Mouse (Mus musculus) forebrain, postnatal 0 days (tissue): ENCODE measurements around the gene Slmap. TPM values are rescaled to one million over a fixed set of nuclear protein-coding genes. Genes with fewer than 3 reads are reported as not detected.
"Not testable (repeated sequence)": the region's sequence is repeated elsewhere in the genome, so short reads cannot be mapped to it uniquely, and the experiment has no call there.

Experiments used
- ATAC-seq: fragments of 200-750 bp; cut with Nextera tagmentation; 2 replicates; pipeline ENCODE4 v1.8.0; 2017; ENCODE audit warnings: mild to moderate bottlenecking, moderate library complexity
- DNase-seq: peaks from one replicate; pipeline ENCODE4 v3.0.0-alpha.2; 2015
- H3K27ac ChIP-seq: fragments of 300-500 bp; sonication (generic); 2 replicates; pipeline ENCODE4 v1.5.1; 2014; ENCODE audit warnings: low read depth, mild to moderate bottlenecking, antibody characterized with exemption, low read length, moderate library complexity, mixed read lengths
- H3K27me3 ChIP-seq: fragments of 300-500 bp; sonication (generic); 2 replicates; pipeline ENCODE4 v1.6.1; 2014; ENCODE audit warnings: mild to moderate bottlenecking, low read length, mixed read lengths; ENCODE audit not compliant: insufficient read depth
- H3K36me3 ChIP-seq: fragments of 300-500 bp; sonication (generic); 2 replicates; pipeline ENCODE4 v1.6.1; 2014; ENCODE audit warnings: mild to moderate bottlenecking, moderate library complexity; ENCODE audit not compliant: insufficient read depth
- H3K4me1 ChIP-seq: fragments of 300-500 bp; sonication (generic); 2 replicates; pipeline ENCODE4 v1.6.1; 2014; ENCODE audit warnings: antibody characterized with exemption; ENCODE audit not compliant: insufficient read depth
- H3K4me2 ChIP-seq: fragments of 300-500 bp; sonication (generic); 2 replicates; pipeline ENCODE4 v1.6.1; 2014; ENCODE audit warnings: low read depth, mild to moderate bottlenecking, moderate library complexity
- H3K4me3 ChIP-seq: fragments of 300-500 bp; sonication (generic); 2 replicates; pipeline ENCODE4 v1.5.1; 2014; ENCODE audit warnings: low read depth, low read length, mixed read lengths
- H3K9ac ChIP-seq: fragments of 300-500 bp; sonication (generic); 2 replicates; pipeline ENCODE4 v1.6.1; 2014; ENCODE audit warnings: mild to moderate bottlenecking
- H3K9me3 ChIP-seq: fragments of 300-500 bp; sonication (generic); 2 replicates; pipeline ENCODE4 v1.6.1; 2016; ENCODE audit warnings: low read length
- CTCF ChIP-seq: sonication (generic); IDR thresholded peaks from 2 replicates; pipeline ENCODE4 v1.5.1; 2016; ENCODE audit warnings: antibody characterized with exemption, control low read depth, low read depth
- WGBS: fragments of 180-500 bp; shearing (Covaris S2); extraction: QIAGEN DNeasy Blood & Tissue Kit; methylation state at CpG from one replicate; pipeline ENCODE4 v1.1.7; 2014; 5-methylcytosine and 5-hydroxymethylcytosine counted together
- polyA plus RNA-seq: library from polyadenylated mRNA; unstranded; fragments of >200 nt; fragmentation: Nextera tagmentation; extraction: Ambion mirVana; gene quantifications from 2 replicates; pipeline ENCODE4 v1.2.1, GENCODE M21; 2015
- total RNA-seq: library from RNA; depleted of rRNA; stranded (reverse); fragments of >200 nt; gene quantifications from 2 replicates; pipeline ENCODE4 v1.2.3, GENCODE M21; 2014

Slmap gene
- total and polyA plus RNA-seq, 2 experiments from 2014 or later = 9.9 to 27.2 TPM

- 92% methylated on average over 4 of the region's 4 CpGs for WGBS
- no peak for TF ChIP-seq CTCF
- Histone ChIP-seq H3K27ac (no peak overlapping the region), H3K4me2 (no peak overlapping the region), H3K27me3 (no peaks in the 10 kb centered on the region), H3K9ac (no peak overlapping the region), H3K4me3 (no peak overlapping the region), H3K4me1 (no peaks in the 10 kb centered on the region), H3K9me3 (no peaks in the 10 kb centered on the region), H3K36me3 (no peaks in the 10 kb centered on the region)
- DNase-seq (no peak), ATAC-seq (no peak)
Observed at GRCm38 (mm10) chr14:26519831-26520230, 14.9 kb downstream of the Slmap start.

GRCm38 (mm10) chr14:26517843-26518242, 16.9 kb downstream of the Slmap start:
- Histone ChIP-seq H3K9ac (no peak overlapping the region), H3K4me2 (no peak overlapping the region), H3K4me3 (no peak overlapping the region), H3K27me3 (no peaks in the 10 kb centered on the region), H3K4me1 (no peaks in the 10 kb centered on the region), H3K9me3 (no peaks in the 10 kb centered on the region), H3K27ac (no peak overlapping the region), H3K36me3 (no peaks in the 10 kb centered on the region)
- no peak for TF ChIP-seq CTCF
- DNase-seq (no peak), ATAC-seq (no peak)
- WGBS = 89% methylated on average over 4 of the region's 4 CpGs

- H3K27ac ChIP-seq, H3K9me3 ChIP-seq, DNase-seq, H3K4me2 ChIP-seq, H3K36me3 ChIP-seq, H3K27me3 ChIP-seq, H3K4me1 ChIP-seq, H3K9ac ChIP-seq, ATAC-seq, H3K4me3 ChIP-seq: not testable (repeated sequence)
- 77% methylated on average over 2 of the region's 2 CpGs for WGBS
Observed at GRCm38 (mm10) chr14:26516232-26516631, 18.5 kb downstream of the Slmap start.

GRCm38 (mm10) chr14:26515802-26516201, 18.9 kb downstream of the Slmap start:
- no peak for DNase-seq
- no peak for TF ChIP-seq CTCF
- Histone ChIP-seq H3K27ac (no peak overlapping the region), H3K4me2 (no peak overlapping the region), H3K4me3 (no peak overlapping the region), H3K4me1 (no peaks in the 10 kb centered on the region), H3K27me3 (no peaks in the 10 kb centered on the region), H3K9me3 (no peaks in the 10 kb centered on the region), H3K36me3 (no peaks in the 10 kb centered on the region), H3K9ac (no peak overlapping the region)
- 79% methylated on average over 9 of the region's 9 CpGs for WGBS
- no peak for ATAC-seq

GRCm38 (mm10) chr14:26510545-26510944, 24.2 kb downstream of the Slmap start:
- 79% methylated on average over 2 of the region's 2 CpGs for WGBS
- H3K4me3 ChIP-seq = no peak overlapping the region
- H3K9ac ChIP-seq = no peak overlapping the region
- no peaks in the 10 kb centered on the region for H3K27me3 ChIP-seq
- ATAC-seq (no peak), DNase-seq (no peak)
- H3K4me1 ChIP-seq = no peaks in the 10 kb centered on the region
- TF ChIP-seq CTCF = no peak
- no peak overlapping the region for H3K27ac ChIP-seq
- no peak overlapping the region for H3K4me2 ChIP-seq
- H3K9me3 ChIP-seq = no peaks in the 10 kb centered on the region
- no peaks in the 10 kb centered on the region for H3K36me3 ChIP-seq

- TF ChIP-seq CTCF = no peak
- H3K4me1 ChIP-seq = no peaks in the 10 kb centered on the region
- DNase-seq = no peak
- no peak overlapping the region for H3K4me3 ChIP-seq
- H3K4me2 ChIP-seq = no peak overlapping the region
- H3K27ac ChIP-seq = no peak overlapping the region
- no peak overlapping the region for H3K9ac ChIP-seq
- no peaks in the 10 kb centered on the region for H3K36me3 ChIP-seq
- no peaks in the 10 kb centered on the region for H3K27me3 ChIP-seq
- no peaks in the 10 kb centered on the region for H3K9me3 ChIP-seq
- ATAC-seq = no peak
- WGBS = 94% methylated on average over 6 of the region's 6 CpGs
Observed at GRCm38 (mm10) chr14:26508150-26508549, 26.6 kb downstream of the Slmap start.

- 84% methylated on average over 4 of the region's 4 CpGs for WGBS
- ATAC-seq = no peak
Observed at GRCm38 (mm10) chr14:26507361-26507760, 27.4 kb downstream of the Slmap start.

GRCm38 (mm10) chr14:26504541-26504940, 30.2 kb downstream of the Slmap start:
- no peaks in the 10 kb centered on the region for H3K36me3 ChIP-seq
- no peaks in the 10 kb centered on the region for H3K27me3 ChIP-seq
- ATAC-seq (no peak), DNase-seq (no peak)
- H3K9ac ChIP-seq = no peak overlapping the region
- no peak overlapping the region for H3K27ac ChIP-seq
- no peak for TF ChIP-seq CTCF
- H3K4me2 ChIP-seq = no peak overlapping the region
- H3K4me1 ChIP-seq = no peaks in the 10 kb centered on the region
- no peak overlapping the region for H3K4me3 ChIP-seq
- no peaks in the 10 kb centered on the region for H3K9me3 ChIP-seq
- WGBS = 94% methylated on average over 4 of the region's 4 CpGs

More at GRCm38 (mm10) chr14:26507361-26507760, 27.4 kb downstream of the Slmap start:
- no peak for DNase-seq
- Histone ChIP-seq H3K27ac (no peak overlapping the region), H3K27me3 (no peaks in the 10 kb centered on the region), H3K36me3 (no peaks in the 10 kb centered on the region), H3K4me2 (no peak overlapping the region), H3K4me1 (no peaks in the 10 kb centered on the region), H3K4me3 (no peak overlapping the region), H3K9ac (no peak overlapping the region), H3K9me3 (no peaks in the 10 kb centered on the region)
- TF ChIP-seq CTCF = no peak
